Mouse (Mus musculus) CH12.LX (cell line): ENCODE results near the gene Grid1. TPM values are rescaled to one million over a fixed set of nuclear protein-coding genes. Genes with fewer than 3 reads are reported as not detected.

Source experiments
- DNase-seq: peaks from one replicate; pipeline ENCODE4 v3.0.0-alpha.2; 2013; ENCODE audit errors: extremely low read depth
- H3K27ac ChIP-seq: 2 replicates; pipeline ENCODE4 v1.5.1; 2012; ENCODE audit warnings: low read depth, mild to moderate bottlenecking, control low read depth, moderate library complexity; ENCODE audit not compliant: insufficient read depth
- H3K27me3 ChIP-seq: replicated peaks from 2 replicates; pipeline ENCODE3; 2012; ENCODE audit warnings: inconsistent platforms
- H3K36me3 ChIP-seq, 2 experiments: replicated peaks in 1 of 2; 2 replicates each; pipeline versions ENCODE3 to v1.6.1; 2012; ENCODE audit warnings: inconsistent platforms in 1 of 2, low read length in 1 of 2, mild to moderate bottlenecking in 1 of 2, mixed read lengths in 1 of 2, moderate library complexity in 1 of 2; ENCODE audit not compliant: control insufficient read depth in 1 of 2, insufficient read depth in 1 of 2
- H3K4me1 ChIP-seq, 2 experiments: 2 replicates each; pipeline ENCODE4 v1.6.1; 2012; ENCODE audit warnings: inconsistent platforms in 1 of 2, moderate library complexity in 1 of 2; ENCODE audit not compliant: insufficient read depth in 2 of 2, control insufficient read depth in 1 of 2
- H3K4me2 ChIP-seq: 2 replicates; pipeline ENCODE4 v1.6.1; 2012; ENCODE audit warnings: low read depth, mild to moderate bottlenecking, control low read depth; ENCODE audit not compliant: poor library complexity, insufficient read depth, severe bottlenecking
- H3K4me3 ChIP-seq, 3 experiments: fragments of 150-350 bp in 1 of 3; sonication (generic) in 1 of 3; replicated peaks in 1 of 3; 2 replicates each; pipeline versions ENCODE3 to v1.5.1; 2011 to 2012; ENCODE audit warnings: low read depth in 2 of 3, low read length in 2 of 3, mild to moderate bottlenecking in 2 of 3, moderate library complexity in 2 of 3, control low read depth in 1 of 3, improper control_type of control experiment in 1 of 3, inconsistent platforms in 1 of 3, mixed read lengths in 1 of 3; ENCODE audit not compliant: poor library complexity in 1 of 3
- H3K79me2 ChIP-seq: replicated peaks from 2 replicates; pipeline ENCODE4 v1.6.1; 2012; ENCODE audit warnings: mild to moderate bottlenecking, moderate library complexity; ENCODE audit not compliant: control insufficient read depth, poor library complexity, insufficient read depth, severe bottlenecking; ENCODE audit errors: extremely low read depth
- H3K9ac ChIP-seq: 2 replicates; pipeline ENCODE4 v1.6.1; 2012; ENCODE audit warnings: low read depth, mild to moderate bottlenecking, control low read depth, moderate library complexity; ENCODE audit not compliant: insufficient read depth
- H3K9me3 ChIP-seq: replicated peaks from 2 replicates; pipeline ENCODE3; 2012; ENCODE audit warnings: low read length, inconsistent platforms, mixed read lengths
- BHLHE40 ChIP-seq: IDR thresholded peaks from 2 replicates; pipeline ENCODE4 v1.6.1; 2011; ENCODE audit warnings: mild to moderate bottlenecking, low read depth, low read length, improper control_type of control experiment
- CHD1 ChIP-seq: IDR thresholded peaks from 2 replicates; pipeline ENCODE4 v1.6.1; 2012; ENCODE audit warnings: low read depth, low read length, improper control_type of control experiment, inconsistent platforms
- CHD2 ChIP-seq: IDR thresholded peaks from 2 replicates; pipeline ENCODE4 v1.6.1; 2011; ENCODE audit warnings: low read length, improper control_type of control experiment
- CTCF ChIP-seq, 2 experiments: IDR thresholded peaks in 1 of 2; conservative IDR thresholded peaks in 1 of 2; 2 replicates each; pipeline ENCODE4 v1.5.1; 2011 to 2012; ENCODE audit warnings: low read depth in 2 of 2, low read length in 2 of 2, improper control_type of control experiment in 1 of 2, inconsistent platforms in 1 of 2, mild to moderate bottlenecking in 1 of 2, moderate library complexity in 1 of 2
- E2F4 ChIP-seq: IDR thresholded peaks from 2 replicates; pipeline ENCODE4 v1.6.1; 2011; ENCODE audit warnings: low read depth, low read length, improper control_type of control experiment; ENCODE audit not compliant: insufficient replicate concordance
- ELF1 ChIP-seq: IDR thresholded peaks from 2 replicates; pipeline ENCODE4 v1.6.1; 2014; ENCODE audit warnings: low read depth, mild to moderate bottlenecking, inconsistent platforms, low read length, improper control_type of control experiment
- HCFC1 ChIP-seq: IDR thresholded peaks from 2 replicates; pipeline ENCODE4 v1.6.1; 2012; ENCODE audit warnings: low read depth, mild to moderate bottlenecking, inconsistent platforms, low read length, improper control_type of control experiment
- IRF4 ChIP-seq: IDR thresholded peaks from 2 replicates; pipeline ENCODE4 v1.6.1; 2014; ENCODE audit warnings: low read depth, mild to moderate bottlenecking, inconsistent platforms, low read length, improper control_type of control experiment
- JUND ChIP-seq: conservative IDR thresholded peaks from 2 replicates; pipeline ENCODE4 v1.6.1; 2011; ENCODE audit warnings: low read depth, low read length, improper control_type of control experiment
- KAT2A ChIP-seq: IDR thresholded peaks from 2 replicates; pipeline ENCODE4 v1.6.1; 2012; ENCODE audit warnings: low read length, improper control_type of control experiment, inconsistent platforms; ENCODE audit not compliant: insufficient replicate concordance
- NRF1 ChIP-seq: IDR thresholded peaks from 2 replicates; pipeline ENCODE4 v1.6.1; 2014; ENCODE audit warnings: low read depth, mild to moderate bottlenecking, inconsistent platforms, low read length, improper control_type of control experiment, moderate library complexity
- PAX5 ChIP-seq: IDR thresholded peaks from 2 replicates; pipeline ENCODE4 v1.6.1; 2012; ENCODE audit warnings: low read length, inconsistent platforms, mixed read lengths
- RAD21 ChIP-seq: IDR thresholded peaks from 2 replicates; pipeline ENCODE4 v1.6.1; 2011; ENCODE audit warnings: low read depth, mild to moderate bottlenecking, low read length, improper control_type of control experiment, moderate library complexity
- RCOR1 ChIP-seq: conservative IDR thresholded peaks from 2 replicates; pipeline ENCODE4 v1.6.1; 2012; ENCODE audit warnings: low read depth, mild to moderate bottlenecking, inconsistent platforms, low read length, improper control_type of control experiment
- TCF12 ChIP-seq: IDR thresholded peaks from 2 replicates; pipeline ENCODE4 v1.6.1; 2014; ENCODE audit warnings: low read depth, mild to moderate bottlenecking, inconsistent platforms, low read length, improper control_type of control experiment
- UBTF ChIP-seq: IDR thresholded peaks from 2 replicates; pipeline ENCODE4 v1.6.1; 2012; ENCODE audit warnings: low read depth, mild to moderate bottlenecking, inconsistent platforms, low read length, improper control_type of control experiment, moderate library complexity
- ZC3H11A ChIP-seq: IDR thresholded peaks from 2 replicates; pipeline ENCODE4 v1.6.1; 2012; ENCODE audit warnings: low read depth, mild to moderate bottlenecking, inconsistent platforms, low read length, improper control_type of control experiment
- ZMIZ1 ChIP-seq: IDR thresholded peaks from 2 replicates; pipeline ENCODE4 v1.6.1; 2012; ENCODE audit warnings: low read depth, mild to moderate bottlenecking, inconsistent platforms, low read length, improper control_type of control experiment
- dilution Hi-C: fragments of 300-500 bp; cut with MboI; formaldehyde crosslinking; loops from 2 replicates; pipeline ENCODE4 v1.14.3; 2020; ENCODE audit warnings: low sequenced_read_pairs; ENCODE audit not compliant: extremely low pct_unique_long_range_greater_than_20kb, extremely low pct_ligation_motif_present
- in situ Hi-C: fragments of 300-500 bp; cut with MboI; formaldehyde crosslinking; loops from 3 replicates; pipeline ENCODE4 v1.14.3; 2019; ENCODE audit warnings: low sequenced_read_pairs, low pct_ligation_motif_present, low pct_unique_long_range_greater_than_20kb, mixed read lengths
- polyA plus RNA-seq: library from polyadenylated mRNA; unstranded; fragments of >175 nt; gene quantifications from 2 replicates; pipeline ENCODE4 v1.2.1, GENCODE M21; 2012; ENCODE audit warnings: low read depth; ENCODE audit not compliant: insufficient read length
- total RNA-seq, 2 experiments: library from RNA; depleted of rRNA; stranded (reverse); fragments of 300-350 nt in 1 of 2; fragments of >200 nt in 1 of 2; gene quantifications; 2 replicates each; pipeline ENCODE4 v1.2.3; 2012 to 2014

Gene Grid1
- total and polyA plus RNA-seq, 3 experiments: not detected

- no peak overlapping the region for H3K4me2 ChIP-seq
- H3K4me3 ChIP-seq: no peak overlapping the region
- H3K27me3 ChIP-seq: peaks cover 10% of the 10 kb centered on the region
- H3K9ac ChIP-seq: no peak overlapping the region
- in situ Hi-C loops (no loop called here), dilution Hi-C loops (no loop called here)
- H3K9me3 ChIP-seq: no peaks in the 10 kb centered on the region
- DNase-seq: no peak
- H3K27ac ChIP-seq: no peak overlapping the region
- TF ChIP-seq RCOR1 (no peak), E2F4 (no peak), PAX5 (no peak), CHD2 (no peak), KAT2A (no peak), HCFC1 (no peak), CHD1 (no peak), TCF12 (no peak), RAD21 (no peak), ZMIZ1 (no peak), JUND (no peak), CTCF (conservative IDR thresholded peaks at IDR 0.05 in 1 of 2, IDR thresholded peaks at IDR 0.05 in 1 of 2; ENCODE audit: low read depth in 2 of 2, low read length in 2 of 2) (no peak), BHLHE40 (no peak)
- peaks cover 0 to 2% of the 10 kb centered on the region in 2 experiments; a peak in 1 of 4 replicates for H3K4me1 ChIP-seq
- no peaks in the 10 kb centered on the region for H3K36me3 ChIP-seq
- H3K79me2 ChIP-seq: no peaks in the 10 kb centered on the region
Measured at GRCm38 (mm10) chr14:34916315-34916714, 96.4 kb downstream of the Grid1 start.

- in situ Hi-C loops: no loop called here
- TF ChIP-seq NRF1 (no peak), ZC3H11A (no peak), ELF1 (no peak), UBTF (no peak), KAT2A (no peak), CHD2 (no peak), IRF4 (no peak)
Measured at GRCm38 (mm10) chr14:34917111-34917510, 97.2 kb downstream of the Grid1 start.

More at GRCm38 (mm10) chr14:34917111-34917510, 97.2 kb downstream of the Grid1 start:
- no peak for DNase-seq
- no peak overlapping the region for H3K9ac ChIP-seq
- H3K36me3 ChIP-seq: no peaks in the 10 kb centered on the region
- no peak overlapping the region for H3K4me3 ChIP-seq
- peaks cover 0 to 2% of the 10 kb centered on the region in 2 experiments; a peak in 1 of 4 replicates for H3K4me1 ChIP-seq
- peaks cover 10% of the 10 kb centered on the region for H3K27me3 ChIP-seq
- no peaks in the 10 kb centered on the region for H3K79me2 ChIP-seq
- dilution Hi-C loops: no loop called here
- H3K27ac ChIP-seq: no peak overlapping the region
- no peak overlapping the region for H3K4me2 ChIP-seq
- H3K9me3 ChIP-seq: no peaks in the 10 kb centered on the region
